Mouse (Mus musculus) adrenal gland, postnatal 36 days (tissue): Measurements from ENCODE around the gene Unc50. TPM values are rescaled to one million over a fixed set of nuclear protein-coding genes. Genes with fewer than 3 reads are reported as not detected.

ENCODE experiments used
- DNase-seq, 2 experiments: peaks; one replicate each; pipeline ENCODE4 v3.0.0; 2021; ENCODE audit warnings: mixed read lengths in 1 of 2
- long read RNA-seq, 2 experiments: library from polyadenylated mRNA; stranded (forward); transcript quantifications; one replicate each; pipeline ENCODE4 v2.0.0; 2021; ENCODE audit warnings: borderline sequencing depth in 2 of 2
- total RNA-seq, 2 experiments: library from RNA; stranded (reverse); gene quantifications; 2 replicates each; pipeline ENCODE4 v1.2.3; 2021

Unc50 gene
- 10 to 100 TPM; 65.1 to 73.8 TPM for total RNA-seq
- long read RNA-seq, experiment 1, transcript Unc50-201 (6 exons, 1,414 nt): major isoform, 55 of 122 reads
- long read RNA-seq, experiment 1, transcript Unc50-202 (6 exons, 1,094 nt): minor isoform, 39 of 122 reads
- long read RNA-seq, experiment 1, partial matches to known transcripts: 14 of 122 reads
- long read RNA-seq, experiment 1, other reads (novel, unspliced or antisense): 10 of 122 reads
- long read RNA-seq, experiment 2, transcript Unc50-201 (6 exons, 1,414 nt): minor isoform, 14 of 38 reads
- long read RNA-seq, experiment 2, transcript Unc50-202 (6 exons, 1,094 nt): major isoform, 17 of 38 reads
- long read RNA-seq, experiment 2, partial matches to known transcripts: 5 of 38 reads
- long read RNA-seq, experiment 2, other reads (novel, unspliced or antisense): 2 of 38 reads

DNA sequence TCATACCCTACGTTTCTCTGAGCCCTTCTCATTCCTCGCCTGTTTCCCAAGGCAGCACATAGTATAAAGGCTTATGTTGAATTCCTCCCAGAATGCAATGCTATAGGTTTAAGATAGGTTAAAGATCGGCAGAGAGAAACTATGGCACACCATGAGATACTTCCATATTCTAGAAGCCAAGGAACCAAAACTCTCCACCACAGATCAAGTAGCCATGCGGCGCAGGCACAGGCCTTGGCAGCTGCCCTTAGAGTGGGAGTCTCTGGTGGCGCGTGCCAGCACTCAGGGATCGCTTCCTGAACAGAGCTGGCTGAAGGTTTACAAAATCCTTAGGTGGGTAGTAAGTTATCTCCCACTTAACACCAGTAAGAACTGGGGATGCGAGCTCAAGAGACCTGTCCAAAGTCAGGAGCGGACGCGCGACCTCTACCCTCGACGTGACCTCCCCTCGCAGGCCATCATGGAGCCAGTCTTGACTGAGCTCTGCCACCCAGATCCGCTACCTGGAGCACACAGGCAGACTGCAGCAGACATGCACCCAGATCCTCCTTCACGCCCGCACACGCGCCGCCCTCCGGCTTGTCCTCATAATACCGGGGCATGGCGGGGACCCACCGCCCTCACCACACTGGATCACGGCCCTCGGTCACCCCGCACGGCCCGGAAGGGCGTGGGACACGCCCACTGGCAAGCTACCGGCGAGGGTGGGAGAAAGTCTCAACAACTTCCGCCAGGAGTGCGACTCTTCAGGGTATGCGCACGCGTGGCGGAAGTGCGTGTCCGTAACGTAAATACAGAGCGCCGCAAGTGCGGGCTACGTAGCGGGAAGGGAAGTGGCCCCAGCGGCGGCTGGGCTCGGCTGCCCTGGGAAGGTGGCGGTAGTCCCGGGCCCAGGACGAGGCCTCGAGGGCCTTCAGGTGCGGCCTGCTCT is at the start of gene Unc50, which contains the start of gene Coa5:
Gene Unc50 (plus strand): TSS at position 774 of the 931 bp plus-strand sequence.
Gene Coa5 (minus strand): TSS at position 738 of the 931 bp plus-strand sequence.
- DNase-seq: peak; percentile 96

DNA sequence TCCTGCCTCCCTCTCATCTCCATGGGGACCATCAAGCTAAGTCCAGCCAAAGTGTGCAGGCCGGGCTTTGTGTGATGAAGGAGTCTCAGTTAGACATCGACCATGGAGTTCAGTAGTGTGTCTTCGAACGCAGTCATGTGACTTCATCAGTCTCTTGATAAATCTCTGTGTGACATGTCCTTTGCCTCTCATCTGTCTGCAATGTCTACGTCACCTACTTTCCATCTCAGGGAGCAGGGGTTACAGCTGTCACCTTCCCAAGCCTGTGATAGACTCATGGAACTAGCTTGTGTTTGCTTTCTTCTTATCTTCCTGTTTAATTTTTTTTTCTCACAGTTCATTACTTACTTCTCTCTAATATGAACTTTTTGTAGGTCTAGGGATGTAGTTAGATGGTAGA is 49.0 kb upstream of the Unc50 start:
- no peak for DNase-seq

DNA sequence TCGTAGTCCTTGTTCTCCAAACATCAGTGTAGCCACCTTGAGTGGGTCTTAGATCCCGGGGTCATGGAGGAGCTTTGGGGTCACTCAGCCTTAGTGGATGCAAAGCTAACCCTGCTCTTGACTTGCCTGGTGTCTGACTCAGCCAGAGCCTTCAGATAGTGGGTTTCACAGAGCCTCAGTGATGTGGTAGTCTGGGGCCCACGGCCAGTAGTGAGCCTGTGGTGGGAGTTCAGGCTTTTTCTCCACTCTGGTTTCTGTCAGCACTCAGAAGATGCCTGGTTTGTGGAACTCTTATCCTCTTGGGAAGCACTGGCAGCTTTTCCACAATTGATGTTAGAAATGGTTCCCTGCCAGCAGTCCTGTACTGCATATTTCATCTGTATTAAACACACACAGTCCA is 45.6 kb upstream of the Unc50 start:
- no peak for DNase-seq

DNA sequence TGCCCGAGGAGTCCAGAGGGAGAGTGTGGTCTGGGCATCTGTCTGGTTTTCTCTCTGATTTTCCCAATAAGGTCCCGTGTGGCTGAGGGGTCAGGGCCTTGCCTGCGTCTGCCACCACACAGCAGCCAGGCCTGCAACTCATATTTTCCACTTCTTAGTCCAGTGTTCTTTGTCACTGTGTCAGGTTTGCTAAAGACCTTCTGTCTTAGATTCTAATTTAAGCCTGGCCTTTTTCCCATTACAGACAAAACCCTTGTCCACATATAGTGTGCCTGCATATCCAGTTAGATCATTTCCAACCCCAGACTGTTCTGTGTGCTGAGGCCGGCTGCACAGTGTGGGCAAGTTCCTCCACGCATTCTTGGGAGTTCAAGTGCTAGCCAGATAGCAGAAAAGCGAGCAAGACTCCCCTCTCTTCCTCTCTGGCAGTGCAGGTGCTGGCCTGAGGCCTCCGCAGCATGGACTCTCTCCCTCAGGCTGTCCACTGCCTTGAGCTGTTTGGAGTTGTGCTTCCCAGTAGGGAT is 43.4 kb upstream of the Unc50 start:
- no peak for DNase-seq

DNA sequence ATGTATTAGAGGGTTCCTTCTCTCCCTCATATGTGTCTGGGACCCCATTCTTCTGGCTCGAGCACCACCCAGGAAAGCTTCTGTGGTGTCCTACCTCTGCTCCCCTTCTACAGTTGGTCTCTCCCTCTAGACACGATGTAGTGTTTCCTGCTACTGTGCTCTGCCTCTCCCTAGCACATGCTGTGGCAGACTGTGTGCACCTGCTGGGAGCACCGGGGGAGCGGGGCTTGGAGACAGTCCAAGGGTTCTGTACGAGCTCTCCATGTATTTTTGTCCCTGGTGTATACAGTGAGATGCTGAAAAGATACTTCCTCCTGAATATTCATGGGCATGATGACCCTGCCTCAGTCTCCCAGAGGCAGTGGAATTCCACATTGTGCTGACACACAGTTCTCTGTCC is 36.8 kb upstream of the Unc50 start:
- DNase-seq: no peak

DNA sequence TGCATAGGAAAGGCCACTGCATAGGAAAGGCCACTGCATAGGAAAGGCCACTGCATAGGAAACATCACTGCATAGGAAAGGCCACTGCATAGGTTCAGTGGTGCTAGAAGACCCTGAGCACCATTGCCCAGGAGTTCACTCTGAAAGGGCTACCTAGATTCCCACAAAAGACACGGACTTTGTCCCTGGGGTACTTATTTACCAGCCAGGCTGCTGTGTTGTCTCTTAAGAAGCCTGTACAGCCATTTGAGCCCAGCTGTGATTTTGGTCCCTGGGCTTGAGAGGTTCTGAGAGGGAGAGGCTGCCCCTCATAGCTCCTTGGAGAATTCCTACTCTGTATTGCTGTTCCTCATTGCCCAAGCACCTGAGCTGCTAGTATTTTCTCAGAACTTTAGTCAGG is 33.5 kb upstream of the Unc50 start:
- no peak for DNase-seq

DNA sequence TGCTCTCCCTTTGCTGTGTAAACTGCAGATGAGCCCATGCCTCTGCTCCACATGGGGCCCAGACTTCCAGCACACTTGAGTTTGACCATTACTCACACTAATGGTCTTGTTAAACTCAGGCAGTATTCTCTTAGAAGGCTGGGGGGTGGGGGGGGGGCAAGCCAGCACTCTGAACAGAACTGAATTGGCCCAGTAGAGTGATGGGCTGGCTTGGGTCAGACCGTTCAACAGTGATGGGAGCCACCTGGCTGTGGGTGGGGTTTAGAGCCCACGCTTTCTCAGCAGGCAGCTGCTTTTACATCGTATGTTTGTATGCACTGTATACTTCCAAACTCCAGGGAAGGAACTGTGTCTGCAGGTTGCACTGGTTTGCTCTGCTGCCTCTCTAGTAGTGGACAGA is 31.0 kb upstream of the Unc50 start:
- no peak for DNase-seq

DNA sequence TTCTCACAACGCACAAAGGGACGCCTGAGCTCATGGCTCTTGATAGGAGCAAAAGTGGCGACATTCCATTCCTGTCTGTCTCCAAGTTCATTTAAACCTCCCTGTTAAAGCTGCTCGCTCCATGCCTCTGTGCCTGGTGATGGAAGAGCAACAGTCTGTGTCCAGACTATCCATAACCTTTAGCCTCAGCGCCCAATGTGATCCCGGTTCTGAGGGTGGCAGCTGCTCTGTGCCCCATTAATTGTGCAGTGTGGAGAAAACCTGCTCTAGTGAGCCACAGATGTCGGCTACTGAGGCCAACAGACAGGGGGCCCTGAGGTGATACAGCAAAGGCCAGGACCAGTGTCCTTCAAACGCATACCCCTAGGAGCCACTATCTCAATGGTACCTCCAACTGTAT is 30.2 kb upstream of the Unc50 start:
- no peak for DNase-seq

DNA sequence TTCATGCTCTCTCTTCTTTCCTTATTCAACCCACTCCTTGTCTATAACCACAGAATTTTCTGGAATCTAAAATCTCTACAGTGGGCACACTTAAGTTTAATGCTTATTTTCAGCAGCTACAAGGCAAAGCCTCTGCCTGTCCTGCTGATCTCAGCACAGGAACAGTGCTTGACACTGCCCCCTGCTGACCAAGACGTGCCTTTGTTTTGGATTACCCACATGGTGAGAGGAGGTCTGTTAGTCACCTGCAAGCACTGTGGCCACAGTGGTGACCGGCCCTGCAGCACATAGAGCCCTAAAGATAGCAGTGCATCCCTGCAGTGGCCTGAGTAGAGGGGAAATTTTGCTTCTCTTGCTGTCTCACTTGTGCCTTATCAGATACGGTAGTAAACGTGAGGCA is 28.3 kb upstream of the Unc50 start:
- DNase-seq: peak; percentile 65 to 67

DNA sequence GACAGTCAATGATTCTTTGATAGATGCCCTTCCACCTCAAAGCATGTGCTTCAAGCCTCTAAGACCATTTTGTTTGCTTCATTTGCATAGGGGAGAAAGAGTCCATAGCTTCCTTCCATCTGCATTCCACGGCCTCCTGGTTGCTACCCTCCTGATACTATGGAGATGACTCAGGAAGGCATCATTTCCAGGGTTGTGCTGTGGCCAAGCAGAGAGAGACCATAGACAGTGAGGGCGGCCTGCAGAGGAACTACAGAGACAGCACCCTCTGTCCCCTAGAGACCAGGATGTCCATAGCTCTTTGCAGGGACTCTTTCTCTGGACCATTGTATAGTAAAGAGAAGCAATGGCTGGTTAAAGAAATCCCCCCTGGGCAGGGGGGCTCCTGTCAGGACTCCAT is 24.8 kb upstream of the Unc50 start:
- no peak for DNase-seq

DNA sequence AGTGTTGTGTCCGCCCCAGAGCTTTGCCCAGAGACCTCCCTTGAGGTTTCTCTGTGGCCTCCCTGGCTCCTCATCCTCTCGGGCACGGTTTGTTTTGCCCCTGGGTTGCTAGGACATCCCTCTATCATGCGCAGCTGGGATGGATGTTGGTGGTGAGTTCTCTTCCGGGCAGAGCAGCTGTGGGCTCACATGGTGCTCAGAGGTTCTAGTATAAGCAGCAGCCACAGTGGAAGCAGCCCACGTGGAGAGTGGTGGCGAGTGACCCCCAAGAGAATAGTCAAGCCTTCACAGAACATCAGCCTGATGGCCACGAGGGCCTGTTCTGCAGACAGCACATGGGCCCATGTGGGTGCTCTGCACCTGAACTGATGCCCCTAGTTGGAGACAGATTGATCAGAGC is 22.7 kb upstream of the Unc50 start:
- DNase-seq: no peak

DNA sequence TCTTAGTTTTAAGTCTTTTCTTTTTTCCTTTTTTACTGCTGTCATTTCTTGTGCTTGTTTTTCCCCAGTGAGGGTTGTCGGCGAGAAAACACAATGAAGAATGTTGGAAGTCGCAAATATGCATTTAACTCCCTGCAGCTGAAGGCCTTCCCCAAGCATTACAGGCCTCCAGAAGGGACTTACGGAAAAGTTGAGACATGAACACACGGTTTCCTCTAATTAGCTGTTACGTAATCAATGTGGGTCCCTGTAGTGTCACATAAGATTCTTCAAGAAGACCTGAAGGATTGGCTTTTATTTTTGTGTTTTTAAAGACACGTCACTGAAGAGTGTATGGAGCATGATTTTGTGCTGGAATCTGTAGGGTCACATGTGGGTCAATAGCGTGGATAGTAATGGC is 21.9 kb upstream of the Unc50 start:
- no peak for DNase-seq

DNA sequence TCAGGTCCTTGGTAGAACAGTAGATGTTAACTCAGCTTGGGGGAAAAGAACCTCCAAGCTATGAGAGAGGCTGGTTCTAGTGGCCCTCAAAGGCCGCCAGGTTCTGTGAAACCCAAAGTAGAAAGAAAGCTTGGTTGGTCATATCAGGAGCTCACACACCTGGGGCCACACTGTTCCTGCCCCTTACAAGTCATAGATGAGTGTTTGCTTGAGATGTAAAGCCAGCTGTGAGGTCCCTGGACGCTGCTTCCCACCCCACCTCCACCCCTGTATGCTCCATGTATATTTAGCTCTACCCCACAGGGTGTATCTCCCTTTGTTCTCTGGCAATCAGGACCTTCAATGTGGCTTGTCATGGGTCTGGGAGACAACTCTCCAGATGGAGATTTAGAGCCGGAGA is 21.3 kb upstream of the Unc50 start:
- no peak for DNase-seq

DNA sequence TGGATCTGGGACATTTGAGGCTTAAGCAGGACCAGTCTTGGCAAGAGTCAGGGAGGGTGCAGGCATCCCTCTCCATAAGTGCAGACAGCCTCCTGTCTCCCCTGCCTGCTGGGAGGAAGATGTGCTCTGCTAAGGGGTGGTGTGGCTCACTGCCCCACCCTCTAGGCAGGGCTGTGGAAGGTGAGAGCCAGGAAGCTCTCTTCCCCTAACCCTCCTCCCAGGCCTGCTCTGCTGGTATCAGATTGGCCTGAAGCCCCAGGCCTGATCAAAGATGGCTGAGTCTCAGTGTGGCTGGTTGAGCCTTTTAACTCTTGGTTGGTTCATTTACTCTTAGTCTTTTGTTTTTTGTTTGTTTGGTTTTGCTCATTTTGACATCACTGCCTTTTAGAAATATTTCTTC is 20.3 kb upstream of the Unc50 start:
- DNase-seq: no peak

DNA sequence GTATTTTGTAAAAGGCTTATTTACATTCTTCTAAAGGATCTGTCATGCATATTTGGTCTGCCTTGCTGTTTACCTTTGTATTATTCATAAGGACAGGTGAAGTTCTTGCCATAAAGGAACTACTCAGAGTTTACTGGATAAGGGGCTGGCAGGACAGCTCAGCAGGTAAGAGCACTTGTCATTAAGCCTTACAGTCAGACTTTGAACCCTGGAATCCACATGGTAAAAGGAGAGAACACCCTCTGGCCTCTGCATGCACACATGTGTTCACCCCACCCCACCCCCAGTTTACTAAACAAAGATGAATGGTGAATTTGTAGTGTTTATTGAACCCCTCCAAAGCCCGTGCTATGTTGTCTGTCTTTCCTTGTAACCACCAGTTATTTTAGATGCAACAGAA is 14.5 kb upstream of the Unc50 start:
- DNase-seq: no peak

DNA sequence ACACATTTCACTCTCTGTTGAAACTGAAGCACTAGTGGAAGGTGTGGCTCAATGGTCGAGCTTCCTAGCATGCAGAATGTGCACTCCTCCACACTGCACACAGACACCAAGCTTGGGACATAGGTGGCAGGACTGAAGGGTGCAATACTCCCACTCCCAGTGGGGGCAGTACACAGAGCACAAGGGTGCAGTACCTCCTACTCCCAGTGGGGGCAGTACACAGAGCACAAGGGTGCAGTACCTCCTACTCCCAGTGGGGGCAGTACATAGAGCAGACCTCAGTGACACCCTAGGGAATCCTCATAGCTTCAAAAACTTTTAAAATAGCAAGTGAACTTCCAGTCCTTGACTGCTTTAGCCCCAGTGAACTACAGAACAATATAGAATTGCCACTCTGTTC is 10.5 kb upstream of the Unc50 start:
- DNase-seq: peak; percentile 27 to 41

DNA sequence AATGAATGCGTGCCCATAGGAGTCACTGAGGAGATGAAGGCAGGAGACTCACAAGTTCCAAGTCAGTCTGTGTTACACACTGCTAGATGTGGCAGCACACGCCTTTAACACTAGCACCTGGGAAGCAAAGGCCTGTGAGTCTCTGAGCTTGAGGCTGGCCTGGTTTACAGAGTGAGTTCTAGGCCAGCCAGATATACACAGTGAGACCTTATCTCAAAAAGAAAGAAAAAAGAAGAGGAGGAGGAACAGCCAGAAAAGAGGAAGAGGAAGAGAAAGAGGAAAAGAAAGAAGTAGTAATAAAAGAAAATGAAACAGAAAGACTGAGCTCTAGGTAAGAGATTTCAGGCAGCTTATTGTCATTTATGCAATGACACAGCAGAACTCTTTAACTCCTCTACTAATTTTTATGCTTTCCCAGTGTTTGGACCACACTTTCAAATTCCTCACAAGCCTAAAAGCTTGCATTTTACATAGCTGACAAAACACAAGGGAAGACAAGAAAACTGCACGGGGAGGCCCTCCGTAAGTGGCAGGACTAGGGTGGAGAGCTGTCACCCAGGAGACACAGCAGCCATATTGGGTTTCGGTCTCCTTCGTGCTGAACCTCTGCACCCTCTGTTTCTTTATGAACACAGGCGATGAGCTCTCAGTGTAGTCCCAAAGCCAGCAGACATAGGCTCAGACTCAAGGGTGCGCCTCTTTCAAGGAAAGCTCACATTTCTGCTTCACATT is 2.6 kb upstream of the Unc50 start:
- no peak for DNase-seq

DNA sequence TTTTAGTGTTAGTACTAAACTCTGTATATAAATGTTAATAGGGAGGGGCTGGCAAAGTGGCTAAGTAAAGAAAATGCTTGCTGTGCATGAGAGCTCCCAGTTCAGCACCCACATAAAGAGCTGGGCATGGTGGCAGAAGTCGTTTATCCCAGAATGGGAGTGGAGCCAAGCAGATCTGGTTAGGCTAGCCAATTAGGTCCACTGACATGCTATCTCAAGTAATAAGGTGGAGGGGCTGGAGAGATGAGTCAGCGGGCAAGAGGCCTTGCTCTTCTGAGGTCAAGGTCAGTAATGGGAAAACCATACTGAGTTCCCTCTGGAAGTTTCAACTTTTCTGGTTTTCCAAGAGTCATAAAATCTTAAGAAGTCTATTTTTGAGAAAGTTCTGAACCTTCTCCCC is 1.0 kb upstream of the Unc50 start:
- peak; percentile 48 to 49 for DNase-seq

DNA sequence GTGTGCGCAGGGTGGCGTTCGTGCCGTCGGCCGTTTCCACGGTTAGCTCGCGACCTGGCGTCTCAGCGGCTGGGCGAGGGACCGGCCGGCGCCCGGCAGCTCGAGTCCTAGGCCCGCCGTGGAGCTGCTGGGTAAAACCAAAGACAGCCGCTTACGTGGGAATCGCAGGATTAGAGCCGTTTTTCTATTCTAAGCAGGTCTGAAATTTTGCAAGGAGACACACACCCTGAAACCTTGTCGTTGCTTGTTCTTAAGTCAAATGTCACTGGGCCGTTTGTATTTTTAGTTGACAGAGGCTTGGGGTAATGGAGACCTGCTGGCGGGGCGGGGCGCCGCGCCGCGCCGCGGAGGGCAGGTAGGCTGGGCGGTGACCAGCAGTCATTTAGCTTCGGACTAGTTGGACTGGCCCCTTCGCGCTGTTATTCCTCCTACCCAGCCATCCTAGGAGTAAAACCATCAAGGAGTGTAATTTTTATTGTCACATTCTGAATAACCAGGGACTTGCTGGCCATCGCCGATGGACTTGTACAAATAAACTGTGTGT is 430 bp downstream of the Unc50 start:
- DNase-seq: peak in 1 of 2 experiments; percentile 23

DNA sequence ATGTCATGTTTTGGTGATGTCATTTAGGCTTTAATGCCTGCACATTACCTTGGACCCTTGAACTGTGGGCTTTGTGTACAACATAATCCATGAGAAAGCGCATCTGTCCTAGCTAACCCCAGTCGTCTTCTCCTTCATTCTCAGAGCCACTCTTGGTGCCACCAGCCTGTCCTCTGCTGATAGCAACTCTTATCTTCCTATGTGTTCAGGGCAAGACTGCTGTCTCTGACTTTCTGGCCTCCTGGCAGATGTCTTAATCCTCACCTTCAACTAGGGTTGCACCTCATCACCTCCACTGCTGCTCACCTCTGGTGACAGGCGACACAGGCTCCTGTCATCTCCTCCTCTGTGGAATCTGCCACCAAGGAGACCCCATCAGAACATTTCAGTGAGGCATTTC is 6.5 kb downstream of the Unc50 start:
- no peak for DNase-seq

DNA sequence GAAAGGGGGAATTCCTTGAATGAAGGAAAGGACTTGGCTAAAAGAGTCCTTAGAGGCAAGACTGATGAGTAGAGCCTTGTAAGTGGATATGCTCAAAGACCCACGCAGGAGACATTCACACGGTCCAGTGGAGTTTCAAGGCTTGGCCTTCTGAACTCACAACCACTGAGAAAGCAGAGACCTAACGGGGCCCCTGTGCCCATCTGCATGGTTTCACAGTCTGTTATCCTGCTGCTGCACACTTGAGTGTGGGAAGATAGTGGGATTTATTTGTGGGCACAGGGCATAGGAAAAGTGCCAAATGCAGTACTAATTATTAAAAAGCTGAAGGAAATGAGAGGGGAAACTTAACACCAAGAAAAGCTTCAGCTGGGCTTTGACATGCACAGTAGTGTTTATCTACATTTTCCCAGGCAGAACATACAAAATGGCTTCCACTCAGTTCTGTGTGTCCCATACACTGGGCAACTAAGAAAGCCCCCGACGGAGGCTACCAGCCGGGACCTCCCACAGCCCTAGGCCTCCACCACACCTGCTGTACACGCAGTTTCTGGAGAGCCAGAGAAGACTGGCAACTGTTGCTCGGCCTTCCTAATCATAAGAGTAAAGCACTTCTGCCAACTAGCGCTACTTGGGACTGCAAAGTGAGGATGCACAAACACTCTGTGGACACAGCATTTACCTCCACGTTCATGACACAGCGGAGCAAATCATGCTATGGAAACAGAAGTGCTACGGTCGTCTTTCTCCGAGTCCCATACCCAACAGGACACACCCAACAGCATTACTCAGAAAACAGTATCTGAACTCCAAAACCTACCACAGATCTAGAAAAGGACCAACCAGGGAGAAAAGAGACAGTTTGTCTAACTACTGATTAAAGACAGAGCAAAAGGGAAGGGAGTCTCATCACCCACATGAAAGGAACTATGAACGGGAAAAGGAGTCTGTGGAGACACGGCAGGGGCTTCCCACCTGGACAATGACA is 13.2 kb downstream of the Unc50 start:
- no peak for DNase-seq
